Mouse (Mus musculus) ovary, postnatal 14 days (tissue): ENCODE results near the gene Wnt8b.
"Not testable (repeated sequence)": the region's sequence is repeated elsewhere in the genome, so short reads cannot be mapped to it uniquely, and the experiment has no call there.

Experiments
- DNase-seq: peaks from one replicate; pipeline ENCODE4 v3.0.0; 2022; ENCODE audit warnings: low spot score

Wnt8b gene

DNA sequence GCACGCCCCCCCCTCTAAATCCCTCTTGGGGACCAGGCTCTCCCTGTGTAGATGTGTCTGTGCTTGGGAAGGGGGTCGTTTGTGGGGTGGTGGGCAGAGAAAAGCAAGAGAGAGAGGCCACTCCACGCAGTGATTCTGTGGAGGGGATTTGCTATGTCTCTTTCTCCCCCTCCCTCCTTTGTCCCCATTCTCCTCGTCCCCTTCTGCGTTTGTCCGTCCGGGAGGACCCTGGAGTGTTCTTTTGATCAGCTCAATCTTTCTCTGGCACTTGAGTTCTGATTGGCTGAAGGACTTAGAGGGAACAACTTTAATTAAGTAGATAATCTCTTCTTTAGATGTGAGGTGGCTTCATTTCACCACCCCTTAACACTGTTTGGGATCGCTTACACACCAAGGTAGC, at the start of gene Wnt8b:
Gene Wnt8b (plus strand): TSS at position 345 of the 400 bp plus-strand sequence.
- DNase-seq: no peak

DNA sequence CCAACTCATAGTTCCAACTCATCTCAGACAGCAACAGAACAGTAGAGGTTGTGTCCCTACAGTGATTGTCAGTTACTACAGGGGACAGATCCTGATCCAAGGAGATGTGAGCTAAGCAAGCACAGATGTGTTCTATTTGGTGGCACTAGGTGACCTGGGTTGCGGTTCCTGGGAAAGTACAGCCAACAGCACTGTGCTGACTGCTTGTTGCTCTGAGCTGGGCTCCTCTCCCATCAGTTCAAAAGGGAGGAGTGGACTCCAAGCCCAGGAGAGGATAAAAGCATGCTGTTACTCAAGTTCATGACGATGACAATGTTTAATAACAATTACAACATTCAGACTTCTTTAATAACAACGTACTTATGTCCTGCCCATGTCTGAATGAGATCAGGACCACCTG, 47.5 kb upstream of the Wnt8b start:
- no peak for DNase-seq

DNA sequence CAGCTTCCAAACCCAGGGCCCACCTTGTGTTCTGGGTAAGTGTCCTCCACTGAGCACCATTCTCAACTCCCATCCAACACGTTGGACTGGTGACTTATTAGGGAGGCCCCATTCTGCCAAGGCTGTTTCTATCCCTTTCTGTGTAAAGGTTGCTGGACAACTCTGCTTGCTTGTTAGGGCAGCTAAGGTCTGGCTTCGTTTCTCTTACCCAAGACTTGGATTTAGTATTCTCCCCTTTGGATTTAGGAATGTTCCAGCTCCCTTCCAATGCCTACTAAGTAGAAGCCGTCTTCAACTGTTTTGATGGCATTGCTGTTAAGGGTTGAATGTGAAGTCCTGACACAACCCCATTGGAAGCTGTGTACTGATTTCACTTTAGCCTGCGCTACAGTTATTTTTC, 45.3 kb upstream of the Wnt8b start:
- DNase-seq: no peak

DNA sequence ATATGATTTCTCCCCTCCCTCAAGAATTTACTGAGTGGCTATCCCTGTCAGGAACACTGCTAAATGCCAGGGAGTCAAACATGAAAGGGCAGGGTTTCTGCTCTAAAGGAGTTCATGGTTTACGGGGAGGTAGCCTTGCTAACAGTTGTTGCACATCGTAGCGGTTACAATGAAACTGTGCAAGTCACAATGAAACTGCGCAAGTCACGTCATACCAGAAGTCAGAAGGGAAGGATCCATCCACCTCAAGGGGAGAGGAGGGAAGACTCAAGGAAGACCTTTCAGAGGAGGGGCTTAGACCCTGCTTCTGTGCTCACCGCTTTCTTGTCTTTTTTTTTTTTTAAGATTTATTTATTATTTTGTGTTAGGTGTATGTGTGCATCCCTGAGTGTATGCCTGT, 38.4 kb upstream of the Wnt8b start:
- no peak for DNase-seq

DNA sequence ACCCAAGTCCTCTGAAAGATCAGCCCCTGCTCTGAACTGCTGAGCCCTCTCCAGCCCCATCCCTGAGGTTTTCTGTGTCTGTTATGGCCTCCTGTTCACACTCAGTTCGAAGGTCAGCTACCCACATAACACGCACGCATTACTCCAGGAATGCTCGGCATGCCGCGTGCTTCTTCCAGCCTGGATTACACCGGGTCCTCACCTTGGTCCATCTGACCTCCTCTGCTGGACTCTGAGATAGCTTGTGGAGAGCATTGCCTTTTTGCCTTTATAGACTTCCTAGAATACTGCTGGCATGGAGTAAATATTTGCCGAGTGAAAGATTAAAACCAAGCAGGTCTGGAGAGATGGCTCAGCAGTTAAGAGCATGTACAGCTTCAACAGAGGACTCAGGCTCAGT, 37.9 kb upstream of the Wnt8b start:
- no peak for DNase-seq

DNA sequence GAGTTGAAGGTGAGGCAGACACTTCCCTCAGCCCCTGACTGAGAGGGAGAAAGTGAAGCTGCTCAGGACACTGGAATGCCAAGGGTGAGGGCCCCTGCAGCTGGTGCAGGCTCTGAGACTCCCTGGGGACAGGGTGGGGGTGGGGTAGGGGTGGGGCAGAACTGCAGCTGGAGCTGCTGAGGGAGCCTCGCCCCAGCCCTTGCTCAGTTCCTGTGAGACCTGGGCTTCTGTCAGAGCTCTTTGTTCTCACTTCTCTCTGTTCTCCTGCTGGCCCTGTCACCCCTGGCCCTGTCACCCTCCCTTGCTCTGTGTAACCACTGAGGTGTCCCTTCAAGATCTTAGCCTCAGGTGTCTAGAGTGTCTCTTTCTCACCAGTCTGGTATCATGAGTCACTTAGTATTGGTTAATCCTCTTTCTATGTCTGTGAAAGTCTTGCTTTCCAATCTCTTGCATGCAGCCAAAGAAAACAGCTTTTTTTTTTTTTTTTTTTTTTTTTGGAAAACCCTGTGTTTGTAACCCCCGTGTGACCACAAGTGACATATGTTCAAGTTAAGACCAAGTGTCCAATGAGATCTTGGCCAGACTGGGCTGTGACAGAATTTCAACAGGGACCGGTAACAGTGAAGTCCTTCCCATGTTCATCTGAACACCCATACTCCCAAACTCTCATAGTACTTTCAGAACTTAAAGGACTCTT, 35.8 kb upstream of the Wnt8b start:
- DNase-seq: no peak

DNA sequence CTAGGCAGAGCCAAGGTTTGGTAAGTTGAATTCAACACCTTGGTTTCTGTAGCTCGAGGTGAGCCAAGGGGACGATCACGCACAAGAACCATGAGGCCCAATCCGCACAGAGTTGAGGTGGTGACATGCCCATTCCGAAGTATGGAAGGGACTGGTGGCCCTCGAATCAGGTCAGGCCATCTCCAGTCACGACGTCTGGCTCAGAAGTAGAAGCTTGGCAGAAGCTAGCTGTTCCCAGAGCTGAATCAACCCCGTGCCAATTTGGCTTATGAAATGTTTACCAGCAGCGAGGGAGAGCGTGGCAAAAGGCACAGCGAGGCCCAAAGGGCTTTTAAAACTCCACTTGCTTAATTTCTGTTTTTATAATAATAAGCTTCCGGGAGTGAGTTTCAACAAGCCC, 34.6 kb upstream of the Wnt8b start:
- no peak for DNase-seq

DNA sequence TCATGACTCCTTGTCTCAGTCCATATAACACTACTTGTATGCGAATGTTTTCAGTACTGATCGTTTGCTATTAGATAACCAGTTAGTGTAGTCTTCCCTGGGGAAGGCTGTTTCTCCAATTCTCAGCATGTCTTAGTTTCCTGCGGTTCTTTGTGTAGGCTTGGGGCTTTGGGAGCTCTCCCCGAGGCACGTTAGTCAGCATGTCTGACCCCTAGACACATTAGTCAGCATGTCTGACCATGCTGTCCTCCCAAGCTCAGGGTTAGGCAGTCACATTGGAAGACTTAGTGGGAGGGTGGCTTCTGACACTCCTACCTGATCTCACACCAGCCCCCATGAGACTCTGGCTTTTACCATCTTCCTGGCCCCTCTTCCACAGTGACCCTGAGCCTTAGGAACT, 32.8 kb upstream of the Wnt8b start:
- no peak for DNase-seq

DNA sequence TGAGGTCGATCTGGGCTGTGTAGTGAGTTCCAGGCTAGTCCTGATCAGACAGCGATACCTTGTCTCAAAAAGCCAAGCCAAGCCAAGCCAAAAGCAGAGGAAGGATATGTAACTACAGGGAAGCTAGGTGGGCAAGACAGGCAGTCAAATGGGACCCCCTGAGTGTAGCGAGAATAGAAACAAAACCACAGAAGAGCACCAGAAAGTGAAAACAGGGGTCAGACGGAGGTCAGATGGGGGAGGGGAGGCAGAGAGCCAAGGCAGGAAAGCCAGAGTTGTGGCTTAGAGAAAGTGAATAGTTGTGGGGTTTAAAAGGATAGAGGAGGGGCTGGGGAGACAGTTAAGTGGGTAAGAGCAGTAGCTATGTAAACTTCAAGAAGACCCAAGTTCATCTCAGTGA, 31.8 kb upstream of the Wnt8b start:
- no peak for DNase-seq

DNA sequence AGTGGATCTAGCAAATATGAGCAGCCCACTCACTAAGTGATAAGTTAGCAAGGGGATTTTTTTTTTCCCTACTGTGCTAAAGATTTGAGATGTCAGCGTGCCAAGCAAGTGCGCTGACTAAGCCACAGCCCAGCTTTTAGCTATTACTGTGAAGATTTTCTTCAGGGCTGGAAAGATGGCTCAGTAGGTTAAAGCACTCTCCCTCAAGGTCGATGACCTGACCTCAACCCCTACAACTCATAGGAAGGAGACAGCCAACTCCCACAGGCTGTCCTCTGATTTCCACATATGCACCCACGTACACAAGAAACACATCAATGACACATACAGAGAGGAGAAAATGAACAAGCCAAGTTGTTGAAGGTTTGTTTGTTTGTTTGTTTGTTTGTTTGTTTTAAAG, 31.1 kb upstream of the Wnt8b start:
- no peak for DNase-seq

DNA sequence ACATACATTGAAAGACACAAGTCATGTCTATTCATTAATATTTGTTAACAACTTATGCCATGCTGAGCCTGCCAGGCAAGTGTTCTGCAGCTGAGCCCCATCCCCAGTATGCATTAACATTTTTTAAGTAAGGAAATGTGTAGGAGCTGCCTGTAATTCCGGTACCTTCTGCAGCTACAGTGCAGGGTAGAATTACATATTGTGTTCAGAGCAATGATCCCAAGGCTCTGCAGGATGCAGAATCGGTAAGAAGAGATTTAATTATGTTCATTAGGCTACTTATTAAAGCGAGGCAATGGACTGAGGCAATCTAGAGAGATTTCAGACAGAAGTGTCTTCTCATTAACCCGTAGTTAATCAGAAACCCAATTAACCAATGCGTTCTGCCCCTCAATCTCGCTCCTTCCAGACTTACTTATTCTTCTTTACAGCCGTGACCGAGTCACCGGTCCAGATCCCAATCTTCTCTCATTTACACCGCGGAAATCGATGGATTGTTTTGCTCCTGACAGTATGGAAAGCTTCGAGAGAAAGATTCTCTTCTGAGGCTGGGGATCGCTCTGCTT, 27.2 kb upstream of the Wnt8b start:
- not testable (repeated sequence) for DNase-seq

DNA sequence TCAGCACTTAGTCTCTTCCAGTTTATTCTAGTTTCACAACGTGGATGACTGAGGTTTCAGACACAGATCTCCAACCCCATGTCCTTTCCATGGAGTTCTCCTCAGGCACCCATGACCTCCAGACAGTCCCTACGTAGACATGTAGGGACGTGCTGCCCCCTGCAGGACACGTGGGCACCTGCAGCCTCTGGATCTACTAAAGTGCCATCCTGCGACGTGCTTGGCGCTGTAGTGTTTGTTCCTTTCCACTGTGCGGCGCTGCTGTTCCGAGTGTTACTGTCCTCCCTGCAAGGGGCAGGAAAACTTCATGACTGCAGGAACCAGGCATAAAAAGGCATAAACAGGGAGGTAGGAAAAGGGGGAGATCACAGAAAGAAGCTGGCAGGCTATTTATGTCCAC, 19.1 kb upstream of the Wnt8b start:
- peak; percentile 89 for DNase-seq

DNA sequence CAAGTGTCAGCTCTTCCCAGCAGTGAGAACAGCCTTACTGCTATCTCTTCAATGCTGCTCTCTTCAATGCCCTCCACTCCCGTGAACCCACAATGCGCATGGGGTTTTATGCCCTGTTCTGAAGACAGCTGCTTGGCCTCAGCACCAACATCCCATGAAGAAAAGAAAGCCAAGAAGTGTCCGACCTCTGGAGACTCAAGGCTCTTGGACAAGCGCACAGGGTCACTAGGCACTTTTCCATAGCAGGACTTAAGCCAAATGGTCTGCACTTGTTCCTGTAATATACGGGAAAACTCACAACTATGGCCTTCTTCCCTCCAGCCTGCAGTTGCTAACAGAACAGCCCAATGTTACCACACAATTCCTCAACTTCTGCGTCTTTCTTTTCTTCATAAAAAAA, 18.0 kb upstream of the Wnt8b start:
- DNase-seq: no peak

DNA sequence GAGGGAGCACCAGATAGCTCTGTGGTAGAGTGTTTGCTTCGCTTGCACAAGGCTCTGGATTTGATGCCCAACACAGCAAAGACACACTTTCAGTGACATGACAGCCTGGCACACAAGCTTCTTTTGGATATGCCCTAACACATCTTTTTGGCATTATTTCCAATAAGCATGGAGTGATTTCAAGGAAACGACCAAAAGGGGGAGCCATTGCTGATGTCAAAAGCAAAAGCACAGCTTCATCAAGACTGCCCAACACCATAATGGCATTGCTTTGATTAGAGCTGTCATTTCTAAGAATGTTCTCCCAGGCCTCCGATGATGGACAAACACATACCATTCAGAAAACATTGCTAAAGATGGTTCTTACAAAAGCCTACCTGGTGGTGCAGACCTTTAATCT, 16.7 kb upstream of the Wnt8b start:
- DNase-seq: no peak

DNA sequence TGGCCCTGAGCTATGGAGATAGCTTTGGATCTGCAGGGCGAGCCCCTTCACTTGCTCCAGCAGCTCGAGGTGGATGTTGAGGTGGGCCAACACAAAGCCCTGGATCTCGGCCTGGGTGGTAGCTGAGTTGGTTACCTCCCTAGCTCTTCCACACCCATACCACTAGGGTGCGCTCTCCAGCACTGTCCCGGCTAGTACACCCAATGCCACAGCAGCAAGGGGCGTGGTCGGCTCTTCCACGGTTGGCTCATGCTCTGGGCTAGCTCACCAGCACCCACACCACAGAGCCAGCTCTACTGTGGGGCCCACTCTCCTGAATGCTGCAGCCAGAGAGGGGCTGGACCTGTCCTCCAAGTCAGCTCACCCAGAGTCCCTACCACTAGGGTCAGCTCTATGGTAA, 6.0 kb upstream of the Wnt8b start:
- DNase-seq: peak; percentile 11

DNA sequence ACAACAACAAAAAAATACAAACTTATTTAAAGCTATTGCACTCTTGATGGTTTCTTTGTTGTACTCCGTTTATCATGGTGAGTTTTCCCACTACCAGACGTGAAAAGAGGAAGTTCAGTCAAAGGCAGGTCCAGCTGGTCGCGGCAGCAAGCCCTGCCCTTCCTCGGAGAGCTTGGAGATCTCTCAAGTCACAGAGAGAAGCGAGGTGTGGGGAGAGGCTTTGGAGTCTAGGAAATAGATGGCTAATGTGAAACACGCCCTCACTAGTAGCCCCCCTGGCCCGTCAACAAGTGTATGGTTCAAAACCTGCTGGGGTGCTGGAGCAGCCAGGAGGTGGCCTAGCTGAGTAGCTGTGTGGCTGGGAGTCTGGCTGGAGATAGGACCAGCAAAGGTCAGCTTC, 3.2 kb downstream of the Wnt8b start:
- DNase-seq: no peak

DNA sequence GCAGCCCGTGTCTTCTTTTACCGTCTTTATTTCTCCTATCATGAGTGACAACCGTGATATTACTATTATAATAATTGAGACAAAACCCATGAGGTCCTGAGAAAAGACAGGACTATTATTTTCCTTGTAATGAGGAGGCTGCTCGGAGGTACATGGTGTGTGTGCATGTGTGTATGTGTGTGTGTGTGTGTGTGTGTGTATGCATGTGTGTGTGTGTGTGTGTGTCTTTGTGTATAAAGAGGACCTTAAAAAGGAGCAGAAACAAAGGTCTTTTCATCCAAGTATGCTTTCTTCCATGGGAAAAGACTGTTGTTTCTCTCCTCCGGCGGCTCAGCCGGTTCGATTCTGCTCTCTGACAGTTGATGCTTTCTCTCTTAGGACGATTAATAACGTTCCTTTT, 3.7 kb downstream of the Wnt8b start:
- DNase-seq: no peak

DNA sequence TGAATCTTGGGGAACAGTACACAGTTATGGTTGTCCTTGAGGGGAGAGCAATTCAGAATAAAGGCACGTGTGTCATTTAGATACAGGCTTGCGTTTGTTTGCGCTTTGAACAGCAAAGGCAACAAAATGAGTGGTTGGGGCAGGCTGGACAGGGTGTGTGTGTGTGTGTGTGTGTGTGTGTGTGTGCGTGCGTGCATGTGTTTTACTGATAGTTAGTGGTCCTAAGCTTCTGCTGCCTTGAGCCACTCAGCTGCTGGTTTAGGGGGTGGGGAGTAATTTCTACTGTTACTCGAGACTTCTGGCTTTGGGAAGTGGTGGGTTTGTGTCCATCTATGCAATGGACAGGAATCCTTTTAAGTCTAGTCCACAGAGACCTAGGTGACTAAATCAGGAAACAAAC, 5.7 kb downstream of the Wnt8b start:
- DNase-seq: no peak

DNA sequence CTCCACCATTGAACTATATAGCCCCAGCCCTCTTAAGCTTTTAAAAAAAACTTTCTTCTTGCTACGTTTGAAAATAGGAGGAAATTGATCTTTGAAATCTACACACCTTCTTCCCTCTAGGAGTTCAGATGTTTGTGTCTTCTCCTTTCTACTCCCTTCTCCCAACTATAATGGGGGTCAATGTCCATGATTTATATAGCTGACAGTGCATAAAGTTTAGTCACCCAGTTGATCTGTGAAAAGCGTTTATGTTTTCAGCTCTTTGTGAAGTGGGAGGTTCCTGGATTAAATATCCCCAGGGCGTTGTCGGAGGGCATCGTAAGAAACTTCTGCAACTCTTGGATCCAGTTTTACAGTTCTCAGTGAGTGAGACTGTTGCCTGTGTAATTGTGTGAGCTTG, 7.0 kb downstream of the Wnt8b start:
- no peak for DNase-seq

DNA sequence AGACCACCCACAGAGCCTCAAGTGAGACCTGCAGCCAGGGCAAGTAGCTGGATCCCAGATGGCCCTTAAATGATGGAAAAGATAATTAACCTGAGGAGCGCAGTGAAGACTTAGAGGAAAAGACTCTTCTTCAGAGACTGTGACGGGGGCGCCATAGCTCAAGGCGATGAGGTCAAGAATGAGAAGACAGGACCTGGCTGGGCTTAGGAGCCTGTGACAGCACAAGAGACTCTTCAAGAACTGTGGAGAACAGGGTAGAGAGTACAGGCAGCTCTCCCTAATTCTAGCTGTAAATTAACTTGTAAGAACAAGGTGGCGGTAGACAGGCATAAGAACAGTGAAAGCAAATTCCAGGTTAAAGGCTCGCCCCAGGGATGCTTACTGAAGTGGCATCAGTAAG, 8.7 kb downstream of the Wnt8b start:
- no peak for DNase-seq

DNA sequence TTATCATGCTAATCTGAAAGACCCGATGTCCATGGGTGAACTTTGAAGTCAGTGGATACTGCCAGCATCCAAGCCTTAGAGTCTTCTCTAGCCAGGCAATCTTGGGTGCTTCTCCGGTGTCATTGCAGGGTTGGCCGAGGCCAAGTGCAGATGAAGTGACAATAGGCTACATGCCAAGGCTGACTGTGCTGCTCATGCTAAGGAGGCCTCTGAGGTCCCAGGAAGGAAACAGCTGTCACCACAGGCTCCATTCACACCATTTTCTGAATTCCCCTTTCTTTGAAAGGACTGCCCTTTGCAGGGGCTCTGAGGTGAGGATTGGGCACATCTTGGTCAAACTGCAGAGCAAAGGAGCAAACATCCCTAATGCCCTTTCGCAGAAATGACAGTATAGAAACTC, 9.5 kb downstream of the Wnt8b start:
- DNase-seq: no peak

DNA sequence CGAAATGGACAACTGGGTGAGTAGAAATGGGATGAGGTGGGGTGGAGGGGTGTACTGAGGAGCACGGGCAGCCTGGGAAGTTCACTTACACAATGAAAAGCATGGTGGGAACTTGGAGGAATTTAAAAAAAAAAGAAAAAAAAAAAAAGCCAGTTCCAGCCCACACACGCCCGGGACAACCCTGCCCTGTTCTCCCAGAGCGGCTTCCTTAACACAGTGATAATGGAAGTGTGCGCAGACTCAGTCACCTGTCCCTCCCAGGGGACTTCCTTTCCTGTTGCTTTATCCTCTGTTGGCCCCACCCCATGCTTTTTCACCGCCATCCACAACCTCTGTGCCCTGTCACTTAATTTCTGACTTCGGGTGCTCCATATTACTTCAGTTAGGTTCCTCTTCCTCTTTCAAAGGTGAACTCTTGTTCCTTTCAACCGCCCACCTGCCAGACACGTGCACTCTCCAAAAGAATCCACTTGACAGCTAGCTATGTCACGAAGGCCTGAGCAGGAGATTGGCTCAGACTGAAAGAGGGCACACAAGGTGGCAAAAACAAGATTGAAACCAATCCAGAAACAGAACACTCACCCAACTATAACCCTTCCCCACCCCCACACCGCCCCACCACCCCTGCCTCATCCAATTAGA, 17.4 kb downstream of the Wnt8b start:
- no peak for DNase-seq

DNA sequence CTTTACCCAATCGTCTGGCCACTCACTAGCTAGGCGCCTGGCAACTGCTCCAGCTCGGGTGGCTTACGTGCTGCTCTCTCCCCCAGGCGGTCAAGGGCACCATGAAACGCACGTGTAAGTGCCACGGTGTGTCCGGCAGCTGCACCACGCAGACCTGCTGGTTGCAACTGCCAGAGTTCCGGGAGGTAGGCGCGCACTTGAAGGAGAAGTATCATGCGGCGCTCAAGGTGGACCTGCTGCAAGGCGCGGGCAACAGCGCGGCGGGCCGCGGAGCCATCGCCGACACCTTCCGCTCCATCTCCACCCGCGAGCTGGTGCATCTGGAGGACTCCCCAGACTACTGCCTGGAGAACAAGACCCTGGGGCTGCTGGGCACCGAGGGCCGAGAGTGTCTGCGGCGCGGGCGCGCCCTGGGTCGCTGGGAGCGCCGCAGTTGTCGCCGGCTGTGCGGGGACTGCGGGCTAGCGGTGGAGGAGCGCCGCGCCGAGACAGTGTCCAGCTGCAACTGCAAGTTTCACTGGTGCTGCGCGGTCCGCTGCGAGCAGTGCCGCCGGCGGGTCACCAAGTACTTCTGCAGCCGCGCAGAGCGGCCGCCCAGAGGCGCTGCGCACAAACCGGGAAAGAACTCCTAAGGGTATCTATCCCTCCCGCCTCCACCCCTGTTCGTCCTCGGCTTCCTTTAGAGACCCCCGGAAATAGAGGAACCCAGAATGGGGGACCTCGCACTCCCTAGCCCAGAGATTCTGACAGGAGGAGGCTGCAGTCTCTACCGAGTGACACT, 18.4 kb downstream of the Wnt8b start:
- DNase-seq: no peak
